Mouse (Mus musculus) ES-E14 (cell line): Measurements from ENCODE around the gene Opn4.

Experiments used
- CHD2 ChIP-seq: IDR thresholded peaks from 2 replicates; pipeline ENCODE4 v1.6.1; 2014; ENCODE audit warnings: mild to moderate bottlenecking, low read depth, low read length, inconsistent platforms
- HCFC1 ChIP-seq: IDR thresholded peaks from 2 replicates; pipeline ENCODE4 v1.6.1; 2012; ENCODE audit warnings: low read length, inconsistent platforms, borderline replicate concordance; ENCODE audit not compliant: insufficient read depth
- MAFK ChIP-seq: IDR thresholded peaks from 2 replicates; pipeline ENCODE4 v1.6.1; 2014; ENCODE audit warnings: mild to moderate bottlenecking, low read depth, low read length, inconsistent platforms; ENCODE audit not compliant: insufficient read depth
- ZC3H11A ChIP-seq: IDR thresholded peaks from 2 replicates; pipeline ENCODE4 v1.6.1; 2012; ENCODE audit warnings: low read depth, mild to moderate bottlenecking, inconsistent platforms, low read length, borderline replicate concordance
- ZNF384 ChIP-seq: IDR thresholded peaks from 2 replicates; pipeline ENCODE4 v1.6.1; 2012; ENCODE audit warnings: low read depth, low read length, inconsistent platforms

- TF ChIP-seq ZC3H11A (no peak), MAFK (no peak), CHD2 (no peak), ZNF384 (no peak), HCFC1 (no peak)
Measured at GRCm38 (mm10) chr14:34570903-34571302, 29.0 kb downstream of the Opn4 start.
